Mouse (Mus musculus): ENCODE measurements at regions not wholly inside any gene's neighbourhood (a gene's known extent, or its start where the extent isn't known, plus 50 kb on each side); places are given as distances from the start of the nearest gene placed in this dataset.

DNA sequence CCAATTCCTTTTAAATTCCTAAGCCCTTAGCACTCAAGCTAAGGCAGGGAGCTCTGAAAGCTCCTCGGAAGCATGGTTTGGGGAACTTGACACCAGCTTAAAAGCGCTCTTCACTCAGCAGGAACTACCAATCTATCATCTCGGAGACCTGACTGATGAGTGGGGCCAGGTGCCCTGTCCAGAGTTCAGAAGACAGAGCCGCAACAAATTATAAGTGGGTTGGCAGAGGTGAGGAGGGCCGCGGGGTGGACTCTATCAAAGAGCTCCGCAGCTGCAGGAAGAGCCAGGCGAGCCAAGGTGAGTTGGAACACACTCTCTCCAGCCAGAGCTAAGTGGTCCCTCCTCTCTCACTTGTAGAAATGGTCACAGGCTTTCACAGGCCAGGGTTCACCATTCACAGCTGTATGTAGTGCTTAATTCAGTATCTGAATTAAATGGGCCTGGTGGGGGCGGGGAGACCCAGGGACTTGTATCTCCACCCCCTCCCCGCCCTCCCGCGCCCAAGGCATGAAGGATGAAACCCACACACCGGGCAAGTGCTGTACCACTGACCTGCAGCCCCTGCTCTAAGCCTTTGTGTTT, 180.8 kb downstream of the Stim2 start:
- no peak for DNase-seq (ENCODE audit: low read depth, low spot score)

DNA sequence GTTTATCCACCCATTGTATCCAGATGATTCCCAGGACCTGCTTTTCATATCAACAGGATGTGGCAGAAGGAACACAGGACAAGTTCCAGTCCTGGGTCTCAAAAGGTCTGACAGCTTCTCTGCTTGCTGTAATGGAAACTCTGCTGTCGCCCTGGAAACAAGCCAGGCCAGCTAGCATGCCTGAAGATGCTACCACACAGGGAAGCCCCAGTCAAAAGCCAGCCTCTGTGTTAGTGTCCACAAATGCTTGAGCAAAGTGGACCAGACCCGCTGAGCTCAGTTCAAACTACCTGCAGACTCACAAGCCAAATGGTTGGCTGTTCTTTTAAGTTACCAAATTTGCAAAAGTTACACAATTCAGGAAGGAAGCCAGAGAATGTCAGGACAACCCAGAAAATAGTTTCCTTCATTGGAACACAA, 181.9 kb downstream of the Stim2 start:
- DNase-seq (ENCODE audit: low read depth, low spot score), result no peak

DNA sequence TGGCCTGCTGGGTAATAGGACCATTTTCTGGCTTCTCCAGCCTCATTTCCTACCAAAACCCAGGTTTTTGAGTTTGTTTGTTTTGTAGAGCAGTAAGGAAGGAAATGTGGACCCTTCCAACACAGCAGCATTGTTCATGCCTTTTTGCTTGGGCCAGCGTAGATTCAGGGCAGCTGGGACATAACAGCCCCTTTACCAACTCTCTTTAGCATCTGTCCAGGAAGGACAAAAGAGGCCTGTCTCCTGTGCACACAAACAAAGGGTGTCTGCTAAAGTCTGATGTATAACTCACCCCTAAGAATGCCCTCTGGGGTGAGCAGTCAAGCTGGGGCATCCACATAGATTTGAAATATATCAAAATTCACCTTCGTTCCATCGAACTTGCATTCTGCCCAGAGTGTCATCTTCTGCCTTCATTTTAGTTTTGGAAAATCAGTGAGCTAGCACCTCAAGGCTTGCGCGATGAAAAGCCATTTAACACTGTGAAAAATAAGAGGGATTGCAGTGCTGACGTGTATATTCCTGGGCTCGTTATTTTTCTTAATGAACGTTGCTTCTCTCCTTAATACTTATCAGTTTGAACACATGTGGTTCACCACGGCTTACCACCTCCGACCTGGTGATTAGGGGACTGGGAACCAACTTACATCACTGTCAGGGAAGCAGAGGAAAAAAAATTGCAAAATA, 182.5 kb downstream of the Stim2 start:
- DNase-seq (ENCODE audit: low read depth, low spot score), result no peak

DNA sequence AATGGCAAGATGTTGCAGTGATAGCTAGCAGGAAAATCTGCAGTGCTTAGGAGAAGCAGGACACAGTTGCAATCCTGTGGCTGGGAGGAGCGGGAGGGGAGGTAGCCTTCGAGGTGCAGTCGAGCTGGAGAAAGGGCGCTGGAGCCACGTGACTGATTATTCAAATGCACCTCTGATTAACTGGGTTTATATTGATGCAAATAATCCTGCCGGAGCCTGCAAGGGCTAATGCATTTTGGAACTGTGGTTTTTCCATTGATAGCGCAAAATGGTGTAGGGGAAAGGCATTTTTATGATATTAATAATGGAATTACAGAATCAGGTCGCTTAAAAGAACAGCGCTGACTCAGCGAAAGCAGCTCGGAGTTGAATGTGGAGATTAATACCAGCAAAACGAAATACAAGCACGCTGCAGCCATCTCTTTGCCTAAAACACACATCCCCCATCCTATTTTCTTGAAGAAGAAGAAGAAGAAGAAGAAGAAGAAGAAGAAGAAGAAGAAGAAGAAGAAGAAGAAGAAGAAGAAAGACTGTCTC, 183.1 kb downstream of the Stim2 start:
- DNase-seq (ENCODE audit: low read depth, low spot score), result no peak

DNA sequence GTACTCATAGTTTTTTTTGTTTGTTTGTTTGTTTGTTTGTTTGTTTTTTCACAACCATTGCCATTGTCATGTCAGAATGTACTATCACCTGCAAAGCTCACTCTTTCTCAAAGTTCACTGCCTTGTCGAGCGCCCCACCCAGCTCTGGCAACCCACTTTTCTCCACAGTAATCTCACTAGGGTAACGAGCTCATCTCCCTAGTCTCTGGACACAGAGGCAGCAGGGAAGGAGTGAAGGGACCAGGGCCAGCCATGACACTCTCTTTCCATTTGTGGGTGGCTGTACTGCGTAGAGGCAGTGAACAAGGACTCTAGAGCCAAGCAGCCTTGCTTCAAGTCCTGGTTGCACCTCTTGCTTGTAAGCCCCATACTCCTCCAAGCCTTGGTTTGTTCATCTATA, 184.5 kb downstream of the Stim2 start:
- no peak for DNase-seq (ENCODE audit: low read depth, low spot score)

DNA sequence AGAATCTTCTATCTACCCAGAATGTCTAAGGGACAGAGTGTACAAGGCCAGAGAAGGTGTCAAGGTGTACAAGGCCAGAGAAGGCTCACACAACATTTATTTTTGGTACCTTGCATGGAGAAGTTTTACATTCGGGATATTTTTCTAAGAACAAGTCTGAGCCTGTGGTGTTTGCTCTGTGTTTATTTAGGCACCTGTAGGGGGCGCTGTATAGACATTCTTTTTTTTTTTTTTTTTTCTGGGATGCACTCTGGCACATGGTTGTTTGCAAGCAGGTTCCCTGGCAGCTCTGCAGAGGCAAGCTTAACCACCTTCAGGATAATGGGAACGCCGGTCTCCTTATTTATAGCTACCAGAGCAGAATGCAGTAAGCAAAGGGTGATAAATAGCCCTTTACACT, 187.4 kb downstream of the Stim2 start:
- peak; percentile 12 for DNase-seq (ENCODE audit: low read depth, low spot score)

DNA sequence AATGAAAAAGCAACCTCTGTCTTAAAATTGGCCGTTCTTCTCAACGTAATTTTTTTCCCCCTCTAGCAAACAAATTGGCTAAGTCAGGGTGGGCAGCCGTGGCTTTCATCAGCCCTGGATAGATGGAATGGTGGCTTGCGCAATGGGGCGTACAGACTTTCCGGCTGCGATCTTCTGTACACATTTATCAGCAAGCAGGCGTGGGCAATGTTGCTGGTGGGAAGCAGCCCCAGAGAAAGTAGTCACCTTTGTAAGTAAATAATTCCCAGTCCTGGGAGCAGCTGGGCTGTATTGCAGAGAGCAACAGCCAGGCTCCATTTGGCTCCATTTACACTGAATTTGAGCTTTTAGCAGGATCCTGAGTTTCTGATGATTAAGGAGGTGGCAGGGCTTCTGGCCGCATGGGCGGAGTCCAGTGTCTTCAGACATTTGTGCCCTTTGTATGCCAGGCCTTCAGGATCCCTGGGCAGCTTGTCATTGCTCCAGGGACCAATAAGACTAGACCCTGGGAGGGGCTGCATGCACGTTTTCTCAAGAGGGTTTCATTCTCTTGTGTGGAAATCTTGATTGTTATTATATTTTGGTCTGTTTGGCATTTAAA, 187.9 kb downstream of the Stim2 start:
- DNase-seq (ENCODE audit: low read depth, low spot score), result no peak

DNA sequence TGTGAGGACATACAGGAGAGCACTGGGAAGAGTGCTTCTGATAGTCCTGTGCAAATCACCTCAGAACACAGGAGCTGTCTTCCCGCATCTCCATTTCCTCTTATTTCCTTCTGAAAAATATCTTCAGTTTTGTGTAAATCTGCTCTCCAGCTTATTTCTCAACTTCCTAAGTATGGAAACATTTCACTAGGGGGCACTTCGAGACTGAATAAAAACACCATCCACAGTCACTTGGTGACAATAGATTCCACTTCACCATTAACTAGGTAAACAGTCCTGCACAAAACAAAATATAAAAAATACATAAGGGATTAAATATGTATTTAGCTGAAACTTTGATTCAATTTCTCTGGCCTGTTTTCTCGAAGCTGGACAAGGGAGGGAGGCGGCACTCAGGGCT, 193.4 kb downstream of the Stim2 start:
- no peak for DNase-seq (ENCODE audit: low read depth, low spot score)

DNA sequence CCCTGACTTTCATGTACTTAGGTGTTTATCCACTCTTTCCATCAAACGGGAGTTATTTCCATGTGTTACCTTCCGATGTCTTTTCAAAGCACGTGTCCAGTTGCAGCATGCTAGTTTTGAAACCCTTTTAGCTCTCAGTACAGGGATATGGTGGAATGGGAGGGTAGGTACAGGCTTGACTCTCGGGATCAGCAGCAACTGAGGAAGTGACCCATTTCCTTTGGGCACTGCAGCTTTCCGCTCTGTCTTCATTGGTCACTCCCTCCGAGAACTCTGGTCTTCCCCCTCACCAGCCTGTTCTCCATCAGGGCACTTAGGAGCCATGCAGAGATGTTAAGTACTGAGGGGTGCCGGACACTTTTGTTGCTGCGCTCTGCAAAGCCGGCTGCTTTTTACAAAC, 196.5 kb downstream of the Stim2 start:
- no peak for DNase-seq (ENCODE audit: low read depth, low spot score)

DNA sequence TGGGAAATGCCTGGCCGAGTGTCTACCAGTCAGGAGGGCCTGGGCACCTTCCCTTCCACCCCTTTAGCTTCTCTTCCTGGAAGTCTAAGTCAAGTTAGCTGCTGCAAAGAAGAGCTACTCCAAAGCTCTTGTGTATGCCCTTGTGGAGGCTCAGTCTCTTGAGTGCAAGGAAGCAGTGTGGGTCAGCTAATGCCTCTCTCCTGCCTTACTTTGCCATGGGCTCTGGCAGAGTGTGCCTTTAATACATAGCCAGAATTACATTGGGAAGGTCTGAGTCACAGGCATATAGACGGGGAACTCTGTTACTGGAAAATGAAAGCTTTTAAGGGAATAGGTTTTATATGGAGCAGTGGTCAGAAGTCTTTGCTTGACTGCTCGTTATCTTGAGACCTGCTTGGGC, 201.7 kb downstream of the Stim2 start:
- no peak for DNase-seq (ENCODE audit: low read depth, low spot score)

DNA sequence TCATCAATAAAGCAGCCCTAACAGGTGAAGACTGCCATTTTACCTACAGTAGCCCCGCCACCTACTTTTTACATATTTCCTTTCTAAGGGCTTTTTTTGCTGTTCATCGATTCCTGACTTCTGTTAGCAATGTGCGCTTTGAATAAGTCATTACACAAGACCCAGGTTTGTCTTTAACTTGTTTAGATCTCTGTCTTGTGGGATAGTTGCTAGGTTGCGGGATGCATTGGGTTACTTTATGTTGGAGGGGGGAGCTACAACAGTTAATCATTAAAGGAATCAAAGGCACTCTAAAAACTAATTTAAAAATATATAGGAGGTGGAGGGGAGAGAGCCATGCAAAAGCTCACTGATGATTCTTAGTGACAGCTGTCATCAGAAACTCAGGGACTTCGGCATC, 202.3 kb downstream of the Stim2 start:
- DNase-seq (ENCODE audit: low read depth, low spot score), result no peak

DNA sequence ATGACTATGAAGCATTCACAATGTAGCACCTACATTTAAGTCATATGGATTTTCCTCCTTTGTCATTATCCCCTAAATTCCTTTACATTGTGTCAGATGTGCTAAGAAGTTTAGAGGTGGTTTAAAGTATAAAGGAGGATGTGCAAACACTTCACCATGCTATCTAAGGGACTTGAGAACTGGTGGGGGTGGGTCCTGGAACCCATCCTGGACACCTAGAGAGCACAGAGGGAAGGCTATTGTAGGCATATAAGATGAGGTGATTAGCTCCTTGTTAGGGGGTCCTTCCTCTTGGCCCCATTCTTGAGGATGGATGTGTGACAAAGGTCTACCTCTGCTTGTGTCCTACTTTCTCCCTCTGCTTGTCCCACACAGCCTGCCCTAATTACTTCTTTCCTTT, 213.2 kb downstream of the Stim2 start:
- DNase-seq (ENCODE audit: low read depth, low spot score), result no peak

DNA sequence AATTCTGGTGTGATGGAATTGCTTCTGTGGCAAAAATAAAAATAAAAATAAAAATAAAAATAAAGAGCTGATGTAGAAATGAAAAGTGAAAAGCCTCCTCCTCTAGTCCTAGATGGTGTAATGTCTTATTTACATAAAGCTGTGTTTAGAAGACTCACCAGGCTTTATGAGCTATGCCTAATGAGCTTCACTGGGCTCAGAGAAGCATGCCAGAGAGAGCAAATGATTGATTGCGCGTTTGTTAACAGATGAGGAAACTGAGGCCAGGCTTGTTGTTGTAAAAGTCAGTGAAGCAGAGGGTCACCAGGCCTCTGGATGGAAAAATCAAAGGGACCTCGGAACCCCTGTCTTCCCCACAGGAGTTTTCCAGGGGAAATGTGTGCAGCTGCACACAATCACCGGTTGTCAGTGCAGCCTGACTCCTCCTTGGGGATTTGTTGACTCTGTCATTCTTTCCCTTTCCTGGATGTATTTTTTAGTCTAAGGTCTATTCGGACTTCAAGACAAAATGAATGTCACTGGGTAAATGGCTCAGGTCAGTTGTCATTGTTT, 213.8 kb downstream of the Stim2 start:
- DNase-seq (ENCODE audit: low read depth, low spot score), result no peak

DNA sequence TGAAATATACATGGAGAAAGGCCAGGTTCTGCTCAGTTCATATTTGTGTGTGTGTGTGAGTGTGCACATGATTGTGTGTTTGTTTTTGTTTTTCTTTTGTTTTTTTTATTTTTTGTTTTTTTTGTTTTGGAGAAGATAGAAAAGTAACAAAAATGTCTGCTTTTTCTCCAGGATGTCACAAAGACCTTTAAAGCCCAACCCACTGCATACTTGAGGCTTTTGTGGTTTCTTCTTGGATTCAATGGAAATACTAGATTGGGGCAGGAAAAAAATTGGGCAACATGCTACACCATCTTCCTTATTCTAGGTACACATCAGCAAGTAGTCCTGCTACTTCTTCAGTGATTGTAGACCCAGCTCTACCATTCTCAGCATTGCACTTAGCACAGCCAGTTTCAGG, 226.7 kb downstream of the Stim2 start:
- no peak for DNase-seq (ENCODE audit: low read depth, low spot score)

DNA sequence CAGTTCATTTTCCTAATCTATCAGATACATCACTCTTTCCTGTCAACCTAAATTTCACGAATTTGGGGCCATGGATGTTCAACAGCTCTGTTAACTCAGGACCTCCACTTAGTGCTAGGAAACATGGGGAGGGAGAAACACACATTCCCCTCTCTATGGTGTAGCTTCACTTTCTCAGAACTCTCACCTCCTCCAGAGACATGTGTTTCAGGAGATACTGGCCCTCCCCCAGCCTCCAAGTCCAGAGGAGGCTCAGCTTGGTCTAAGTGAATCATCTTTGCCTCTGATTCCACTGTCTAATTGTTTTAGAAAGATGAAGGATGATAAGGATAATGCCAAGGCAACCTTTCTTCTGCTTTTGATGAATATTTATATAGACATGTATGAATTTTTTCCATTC, 236.3 kb downstream of the Stim2 start:
- DNase-seq (ENCODE audit: low read depth, low spot score), result no peak

DNA sequence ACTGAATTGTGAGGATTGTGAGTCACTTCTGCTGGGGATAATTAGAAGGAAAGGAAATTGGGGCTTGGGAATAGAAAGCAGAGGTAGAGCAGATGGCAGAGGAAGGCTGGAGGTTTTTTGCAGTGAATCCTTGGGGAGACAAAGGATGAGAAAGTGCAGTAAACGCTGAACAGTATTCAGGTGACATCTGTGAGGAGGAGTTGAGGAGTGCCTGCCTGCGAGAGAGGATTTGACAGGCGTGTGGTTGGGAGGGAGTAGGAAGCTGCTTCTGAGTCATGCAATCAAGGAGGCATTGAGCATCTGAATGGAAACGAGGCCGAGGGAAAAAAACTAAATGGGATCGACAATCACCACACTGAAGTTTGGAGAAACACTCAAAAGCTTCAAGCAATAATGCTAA, 236.9 kb downstream of the Stim2 start:
- no peak for DNase-seq (ENCODE audit: low read depth, low spot score)

DNA sequence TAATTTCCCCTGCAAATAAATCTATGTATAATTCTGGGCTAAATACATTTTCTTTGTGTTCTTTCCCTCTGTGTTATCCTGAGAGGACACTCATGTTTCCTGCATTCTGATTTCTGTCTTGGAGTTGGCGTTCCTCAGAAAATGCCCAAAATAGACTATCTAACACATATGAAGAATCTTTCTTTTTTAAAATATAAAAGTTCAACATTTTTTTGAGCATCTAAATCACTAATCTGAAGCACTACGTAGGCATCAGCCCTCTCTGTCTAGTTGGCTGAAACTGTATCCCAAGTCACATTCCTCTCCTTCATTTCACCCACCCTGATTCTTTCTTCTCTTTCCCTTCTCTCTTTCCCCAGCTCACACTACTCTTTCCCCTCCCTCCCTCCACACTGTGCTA, 238.9 kb downstream of the Stim2 start:
- no peak for DNase-seq (ENCODE audit: low read depth, low spot score)

DNA sequence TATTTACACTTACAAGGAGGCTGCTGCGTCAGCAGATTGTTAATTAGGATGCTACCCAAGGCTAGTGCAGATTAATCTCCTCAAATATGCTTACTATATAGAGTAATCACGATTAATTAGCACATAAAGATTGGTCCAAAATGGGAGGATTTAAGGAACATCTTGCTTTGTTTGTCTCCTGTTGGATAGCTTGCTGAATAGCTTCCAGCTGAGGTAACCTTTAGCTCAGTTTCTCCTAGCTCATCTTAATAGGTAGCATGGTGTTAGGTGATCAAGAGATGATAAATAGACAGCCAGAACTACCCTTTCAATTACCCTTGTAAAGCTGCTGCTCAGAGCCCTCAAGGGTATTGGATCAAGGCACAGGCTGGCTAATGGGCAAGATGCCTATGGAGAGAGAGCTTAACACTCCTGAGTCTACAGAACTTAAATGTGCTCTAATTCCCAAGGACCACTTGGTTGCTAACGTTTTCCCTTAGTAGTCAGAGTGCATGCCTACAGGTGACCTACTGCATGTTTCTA, 240.4 kb downstream of the Stim2 start:
- no peak for DNase-seq (ENCODE audit: low read depth, low spot score)

DNA sequence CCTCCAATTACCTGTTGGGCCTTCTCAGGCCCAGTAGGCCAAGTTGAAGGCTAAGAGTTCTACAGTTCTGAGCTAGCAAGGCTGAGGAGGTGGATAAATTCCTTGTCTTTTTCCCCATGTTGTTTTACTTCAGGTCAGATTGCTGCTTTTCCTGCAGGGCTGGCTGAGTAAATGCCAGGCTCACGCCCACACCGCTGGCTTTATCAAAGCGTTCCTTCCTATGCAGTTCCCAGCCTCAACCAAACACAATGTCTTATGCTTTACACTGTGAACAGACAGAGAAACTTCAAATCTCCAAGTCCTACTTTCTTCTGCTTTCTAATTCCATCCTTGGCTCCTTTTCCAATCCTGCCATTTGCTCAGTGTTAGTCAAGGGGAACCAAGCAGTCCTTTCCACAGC, 241.3 kb downstream of the Stim2 start:
- DNase-seq (ENCODE audit: low read depth, low spot score), result no peak

DNA sequence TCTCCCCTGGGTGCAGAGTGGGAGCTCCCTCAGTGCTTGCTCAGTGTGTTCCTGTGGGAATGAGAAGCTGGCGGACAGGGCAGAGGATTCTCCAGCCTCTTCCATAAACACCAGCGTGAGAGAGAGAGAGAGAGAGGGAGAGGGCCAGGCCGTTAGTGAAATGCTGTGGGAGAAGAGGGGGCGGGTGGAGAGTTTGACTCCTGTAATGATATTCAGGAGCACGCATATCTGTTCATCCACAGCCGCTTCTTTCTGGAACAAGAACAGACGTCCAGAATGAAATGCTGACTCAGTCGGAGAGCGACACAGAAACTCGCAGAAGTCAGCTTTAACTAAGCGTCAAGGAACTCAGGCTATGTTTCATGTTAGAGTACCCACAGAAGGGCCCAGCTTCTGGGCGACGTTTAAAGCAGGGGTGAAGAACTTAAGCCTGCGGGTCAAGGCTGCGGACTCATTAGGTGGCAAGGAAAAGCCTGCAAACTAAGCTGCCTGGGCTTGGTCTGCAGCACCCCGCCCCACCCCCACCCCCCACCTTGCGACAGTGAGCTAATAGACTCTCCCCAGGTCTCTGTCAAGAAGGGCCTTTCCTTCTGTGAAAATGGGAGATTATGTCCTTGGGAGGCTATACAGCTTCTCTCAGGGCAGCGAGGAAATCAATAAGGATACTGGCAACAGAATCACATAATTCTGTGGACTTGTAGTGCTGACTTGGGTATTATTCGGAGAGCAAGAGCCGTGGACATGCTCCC, 243.0 kb downstream of the Stim2 start:
- no peak for DNase-seq (ENCODE audit: low read depth, low spot score)

DNA sequence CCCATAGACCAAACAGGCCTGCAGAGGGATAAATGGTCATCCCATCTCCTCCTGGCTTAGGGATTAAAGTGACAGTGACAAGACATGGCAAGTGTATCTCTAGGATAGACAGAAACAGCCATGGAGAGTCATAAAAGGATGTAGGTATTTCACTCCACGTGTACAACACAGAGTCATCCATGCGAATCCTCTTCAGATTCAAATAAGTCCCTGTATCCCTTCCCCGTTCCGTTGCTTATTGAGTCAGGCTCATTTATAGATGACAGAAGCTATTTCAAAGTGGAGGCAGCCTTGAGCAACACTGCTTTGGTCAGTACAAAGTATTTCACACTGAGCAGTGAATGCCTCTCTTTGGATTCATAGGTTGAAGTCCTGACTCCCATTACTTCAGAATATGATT, 243.8 kb downstream of the Stim2 start:
- no peak for DNase-seq (ENCODE audit: low read depth, low spot score)

DNA sequence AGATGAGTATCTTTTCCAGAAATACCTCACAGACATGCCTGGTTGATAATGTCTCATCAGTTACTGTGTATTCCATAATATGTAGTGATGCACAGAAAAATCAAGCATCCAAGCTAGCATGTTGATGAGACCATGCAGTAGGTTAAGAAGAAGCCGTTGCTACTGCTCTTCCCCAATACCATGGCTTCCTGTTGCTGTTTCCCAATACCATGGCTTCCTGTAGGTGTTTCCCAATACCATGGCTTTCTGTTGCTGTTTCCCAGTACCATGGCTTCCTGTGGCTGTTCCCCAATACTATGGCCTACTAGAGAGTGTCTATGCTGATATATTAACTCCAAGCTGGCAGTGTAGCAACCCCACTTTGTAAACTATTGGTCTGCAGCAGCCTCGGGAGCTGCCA, 253.7 kb downstream of the Stim2 start:
- DNase-seq (ENCODE audit: low read depth, low spot score), result no peak
